Mouse (Mus musculus) myocyte (in vitro differentiated cells): ENCODE measurements at regions not wholly inside any gene's neighbourhood (a gene's known extent, or its start where the extent isn't known, plus 50 kb on each side); places are given as distances from the start of the nearest gene placed in this dataset.

Experiments
- H3K27me3 ChIP-seq: one replicate; pipeline ENCODE4 v1.6.1; 2011; ENCODE audit not compliant: control insufficient read depth, insufficient read depth, insufficient read length
- H3K36me3 ChIP-seq: one replicate; pipeline ENCODE4 v1.6.1; 2011; ENCODE audit not compliant: control insufficient read depth, insufficient read depth
- H3K4me2 ChIP-seq: one replicate; pipeline ENCODE4 v1.6.1; 2011; ENCODE audit warnings: low read depth, control low read depth
- H3K4me3 ChIP-seq: one replicate; pipeline ENCODE4 v1.5.1; 2011; ENCODE audit warnings: mild to moderate bottlenecking, control low read depth, moderate library complexity
- H3K79me2 ChIP-seq: one replicate; pipeline ENCODE4 v1.6.1; 2011; ENCODE audit not compliant: control insufficient read depth, insufficient read depth
- H3ac ChIP-seq: one replicate; pipeline ENCODE4 v1.6.1; 2011; ENCODE audit not compliant: control insufficient read depth, insufficient read length
- CEBPB ChIP-seq: IDR thresholded peaks from 2 replicates; pipeline ENCODE4 v1.6.1; 2011; ENCODE audit warnings: mild to moderate bottlenecking, moderate library complexity; ENCODE audit not compliant: poor library complexity, insufficient read depth, severe bottlenecking
- E2F4 ChIP-seq: IDR thresholded peaks from one replicate; pipeline ENCODE4 v1.6.1; 2011; ENCODE audit warnings: mild to moderate bottlenecking, control low read depth, moderate library complexity; ENCODE audit not compliant: insufficient read depth
- MAX ChIP-seq: IDR thresholded peaks from one replicate; pipeline ENCODE4 v1.6.1; 2011; ENCODE audit warnings: low read depth, mild to moderate bottlenecking, control low read depth
- MYOD1 ChIP-seq, 3 experiments: IDR thresholded peaks; one replicate each; pipeline ENCODE4 v1.6.1; 2011; ENCODE audit warnings: control low read depth in 2 of 3, low read depth in 2 of 3, mild to moderate bottlenecking in 2 of 3, moderate library complexity in 1 of 3; ENCODE audit not compliant: insufficient read length in 2 of 3, control insufficient read depth in 1 of 3
- MYOG ChIP-seq, 3 experiments: IDR thresholded peaks; one replicate each; pipeline ENCODE4 v1.6.1; 2011; ENCODE audit warnings: control low read depth in 2 of 3, low read depth in 2 of 3, mild to moderate bottlenecking in 2 of 3; ENCODE audit not compliant: insufficient read length in 2 of 3, control insufficient read depth in 1 of 3, insufficient read depth in 1 of 3
- POLR2A ChIP-seq: IDR thresholded peaks from one replicate; pipeline ENCODE4 v1.6.1; 2011; ENCODE audit warnings: low read depth, mild to moderate bottlenecking, control low read depth, moderate library complexity; ENCODE audit not compliant: insufficient read length
- POLR2AphosphoS2 ChIP-seq: IDR thresholded peaks from one replicate; pipeline ENCODE4 v1.6.1; 2011; ENCODE audit warnings: low read depth, control low read depth; ENCODE audit not compliant: insufficient read length
- REST ChIP-seq: IDR thresholded peaks from one replicate; pipeline ENCODE4 v1.6.1; 2011; ENCODE audit warnings: mild to moderate bottlenecking, control low read depth, moderate library complexity; ENCODE audit not compliant: insufficient read depth, insufficient read length
- SRF ChIP-seq: IDR thresholded peaks from one replicate; pipeline ENCODE4 v1.6.1; 2011; ENCODE audit warnings: low read depth; ENCODE audit not compliant: control insufficient read depth, insufficient read length
- TCF12 ChIP-seq: IDR thresholded peaks from one replicate; pipeline ENCODE4 v1.6.1; 2011; ENCODE audit warnings: mild to moderate bottlenecking, control low read depth; ENCODE audit not compliant: poor library complexity, insufficient read depth, severe bottlenecking
- TCF3 ChIP-seq: IDR thresholded peaks from one replicate; pipeline ENCODE4 v1.6.1; 2011; ENCODE audit warnings: low read depth, control low read depth; ENCODE audit not compliant: insufficient read length
- USF1 ChIP-seq: IDR thresholded peaks from one replicate; pipeline ENCODE4 v1.6.1; 2011; ENCODE audit warnings: low read depth, mild to moderate bottlenecking, control low read depth, moderate library complexity

DNA sequence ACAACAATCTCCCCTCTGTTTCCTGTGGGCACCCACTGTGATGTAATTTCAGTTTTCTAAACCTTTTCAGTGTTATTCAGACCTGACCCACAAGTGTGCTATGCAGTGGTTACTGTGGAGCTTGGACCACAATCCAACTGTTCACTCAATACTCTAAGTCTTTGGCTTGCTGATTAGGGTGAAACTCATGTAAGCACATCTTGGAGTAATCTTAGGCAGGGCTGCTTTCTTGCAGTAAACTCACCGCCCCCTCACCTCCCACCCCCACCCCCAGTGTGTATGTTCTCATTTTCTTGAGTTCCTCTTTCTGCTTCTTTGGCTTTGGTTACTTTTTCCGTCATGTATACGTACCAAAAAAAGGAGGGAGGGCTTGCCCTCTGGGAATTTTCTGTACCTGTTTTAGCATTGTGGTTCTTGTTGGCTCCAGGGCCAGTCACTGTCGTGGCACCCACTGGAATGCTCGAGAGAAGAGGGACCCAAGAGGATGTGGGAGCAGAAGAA, 158.2 kb upstream of the Lrig1 start:
- Histone ChIP-seq H3K36me3 (no peaks in the 10 kb centered on the region), H3K79me2 (no peaks in the 10 kb centered on the region), H3K4me2 (peak overlapping the region; percentile 37), H3K4me3 (no peak overlapping the region), H3ac (no peak overlapping the region), H3K27me3 (no peaks in the 10 kb centered on the region)
- TF ChIP-seq MYOD1 (IDR thresholded peaks at IDR 0.05; ENCODE audit: control insufficient read depth in 1 of 3, insufficient read length in 2 of 3, low read depth in 2 of 3) (peak in 2 of 3 experiments; percentile 28 to 75), CEBPB (no peak)

DNA sequence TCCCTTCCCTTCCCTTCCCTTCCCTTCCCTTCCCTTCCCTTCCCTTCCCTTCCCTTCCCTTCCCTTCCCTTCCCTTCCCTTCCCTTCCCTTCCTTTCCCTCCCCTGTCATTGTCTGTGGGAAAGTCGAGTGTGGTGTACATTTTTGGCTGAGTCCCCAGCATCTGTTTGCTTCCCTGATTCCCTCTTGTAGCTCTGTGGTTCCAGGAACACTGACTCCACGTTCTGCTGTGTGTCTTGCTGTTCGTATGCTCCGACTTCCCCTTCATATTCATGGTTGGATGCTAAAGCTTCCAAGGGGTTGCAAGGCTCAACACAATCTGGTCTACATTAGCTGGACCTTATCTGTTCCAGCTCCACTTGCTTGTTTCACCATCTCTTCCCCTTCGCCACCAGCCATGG, 150.2 kb upstream of the Lrig1 start:
- no peak overlapping the region for H3K4me3 ChIP-seq
- H3K4me2 ChIP-seq, result no peak overlapping the region
- no peaks in the 10 kb centered on the region for H3K36me3 ChIP-seq
- no peak overlapping the region for H3ac ChIP-seq
- no peaks in the 10 kb centered on the region for H3K79me2 ChIP-seq
- no peaks in the 10 kb centered on the region for H3K27me3 ChIP-seq
- no peak for TF ChIP-seq CEBPB
- no peak for TF ChIP-seq POLR2A
- TF ChIP-seq E2F4, result no peak
- TF ChIP-seq MYOG (IDR thresholded peaks at IDR 0.05; ENCODE audit: control insufficient read depth in 1 of 3, insufficient read depth in 1 of 3, insufficient read length in 2 of 3, low read depth in 2 of 3), result no peak
- no peak for TF ChIP-seq MAX
- TF ChIP-seq REST, result no peak
- TF ChIP-seq USF1, result no peak
- no peak for TF ChIP-seq MYOD1 (IDR thresholded peaks at IDR 0.05; ENCODE audit: control insufficient read depth in 1 of 3, insufficient read length in 2 of 3, low read depth in 2 of 3)
- TF ChIP-seq SRF, result no peak
- TF ChIP-seq POLR2AphosphoS2, result no peak
- TF ChIP-seq TCF3, result no peak
- no peak for TF ChIP-seq TCF12

DNA sequence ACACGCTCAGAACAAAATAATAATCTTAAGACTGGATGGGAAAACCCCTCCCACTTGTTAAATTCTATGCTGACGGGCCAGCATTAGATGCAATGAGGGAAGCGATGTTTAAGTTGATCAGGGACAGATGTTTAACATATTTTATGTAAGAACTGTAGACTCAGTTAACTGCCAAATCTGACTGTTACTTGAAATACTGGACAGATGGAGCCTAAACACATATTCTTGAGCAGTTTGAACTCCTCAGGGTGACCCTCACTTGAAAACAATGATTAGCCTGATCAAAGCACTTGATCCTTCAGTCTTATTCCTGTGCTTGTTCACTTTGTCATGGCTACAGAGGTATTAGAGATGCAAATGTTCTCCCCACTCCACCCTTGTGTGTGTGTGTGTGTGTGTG, 149.6 kb upstream of the Lrig1 start:
- TF ChIP-seq CEBPB (no peak), MYOD1 (IDR thresholded peaks at IDR 0.05; ENCODE audit: control insufficient read depth in 1 of 3, insufficient read length in 2 of 3, low read depth in 2 of 3) (no peak), USF1 (no peak), REST (no peak), MAX (no peak), MYOG (IDR thresholded peaks at IDR 0.05; ENCODE audit: control insufficient read depth in 1 of 3, insufficient read depth in 1 of 3, insufficient read length in 2 of 3, low read depth in 2 of 3) (no peak), E2F4 (no peak), POLR2AphosphoS2 (no peak), POLR2A (no peak), SRF (no peak), TCF3 (no peak), TCF12 (no peak)
- no peak overlapping the region for H3ac ChIP-seq
- H3K27me3 ChIP-seq, result no peaks in the 10 kb centered on the region
- no peaks in the 10 kb centered on the region for H3K36me3 ChIP-seq
- no peak overlapping the region for H3K4me2 ChIP-seq
- no peaks in the 10 kb centered on the region for H3K79me2 ChIP-seq
- H3K4me3 ChIP-seq, result no peak overlapping the region

DNA sequence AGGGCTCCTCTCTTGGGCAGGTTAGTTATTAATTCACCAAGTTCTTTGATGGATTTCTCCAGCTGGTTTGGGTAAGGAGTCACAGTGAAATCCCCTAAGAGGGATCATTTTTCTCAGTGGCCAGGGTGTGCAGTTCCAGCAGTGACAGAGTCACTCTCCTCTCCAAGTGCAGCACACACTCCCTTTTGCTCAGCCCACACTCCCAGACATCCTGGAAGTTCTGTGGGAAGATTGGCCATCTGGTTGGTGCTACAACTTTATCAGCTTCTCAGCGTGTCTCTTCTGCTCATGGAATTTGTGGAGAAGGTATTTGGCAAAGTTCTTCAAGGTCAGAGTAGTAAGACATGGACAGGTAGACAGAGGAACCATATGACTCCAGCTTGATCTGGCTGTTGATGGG, 148.5 kb upstream of the Lrig1 start:
- TF ChIP-seq POLR2AphosphoS2 (no peak), MYOG (IDR thresholded peaks at IDR 0.05; ENCODE audit: control insufficient read depth in 1 of 3, insufficient read depth in 1 of 3, insufficient read length in 2 of 3, low read depth in 2 of 3) (no peak), SRF (no peak), MYOD1 (IDR thresholded peaks at IDR 0.05; ENCODE audit: control insufficient read depth in 1 of 3, insufficient read length in 2 of 3, low read depth in 2 of 3) (no peak), REST (no peak), E2F4 (no peak), MAX (no peak), TCF12 (no peak), CEBPB (no peak), TCF3 (no peak), USF1 (no peak), POLR2A (no peak)
- no peaks in the 10 kb centered on the region for H3K27me3 ChIP-seq
- H3K79me2 ChIP-seq, result no peaks in the 10 kb centered on the region
- H3K36me3 ChIP-seq, result no peaks in the 10 kb centered on the region
- no peak overlapping the region for H3K4me3 ChIP-seq
- H3K4me2 ChIP-seq, result no peak overlapping the region
- no peak overlapping the region for H3ac ChIP-seq

DNA sequence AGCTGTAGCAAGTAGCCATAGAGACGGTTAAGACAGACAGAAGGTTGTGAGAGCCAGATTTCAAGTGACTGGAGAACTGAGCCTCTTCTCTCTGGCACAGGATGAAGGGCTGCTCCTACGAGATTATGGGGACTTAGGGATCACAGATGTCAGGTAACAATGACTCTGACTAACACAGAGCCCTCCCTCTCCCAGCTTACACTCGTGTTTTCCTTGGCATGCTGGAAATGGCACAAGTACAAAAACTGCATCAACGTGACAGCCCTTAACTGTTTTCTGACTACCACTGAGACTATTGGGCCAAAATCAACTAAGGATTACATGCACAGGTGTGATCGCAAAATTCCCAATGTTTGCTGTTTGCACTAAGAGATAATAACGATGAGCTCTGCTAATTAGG, 145.9 kb upstream of the Lrig1 start:
- no peak overlapping the region for H3ac ChIP-seq
- TF ChIP-seq MYOG (IDR thresholded peaks at IDR 0.05; ENCODE audit: control insufficient read depth in 1 of 3, insufficient read depth in 1 of 3, insufficient read length in 2 of 3, low read depth in 2 of 3), result no peak
- no peak for TF ChIP-seq USF1
- no peak for TF ChIP-seq SRF
- TF ChIP-seq TCF3, result no peak
- no peaks in the 10 kb centered on the region for H3K36me3 ChIP-seq
- H3K27me3 ChIP-seq, result no peaks in the 10 kb centered on the region
- H3K4me2 ChIP-seq, result no peak overlapping the region
- H3K4me3 ChIP-seq, result no peak overlapping the region
- H3K79me2 ChIP-seq, result no peaks in the 10 kb centered on the region
